In genomic region chr8:105484030-105484368, GRCm38 (mm10) we compare ENCODE assay signal across 11 mouse cellular contexts. TPM values are rescaled to one million over a fixed set of nuclear protein-coding genes. Genes with fewer than 3 reads are reported as not detected.
DNase-seq lines count a peak whose midpoint lies in the region; ATAC-seq and TF ChIP-seq lines count a peak whose summit lies in the region.
"Had no signal": no experiment of that assay in that cellular context is flagged by ENCODE, and none has a peak within 500 bp of the region (broad histone marks: within the 10 kb centered on the region; RNA-seq: fewer than 3 reads in every experiment).

No protein-coding gene starts in this region.

- TF ChIP-seq CTCF in heart, adult 2 months (IDR thresholded peaks at IDR 0.05), result no peak

- no peaks in the 10 kb centered on the region for H3K79me2 ChIP-seq in heart, adult 2 months (replicated peaks; ENCODE audit: control insufficient read depth, insufficient read depth, low read length)

- no peak overlapping the region for H3K4me2 ChIP-seq in embryonic facial prominence, embryonic 11.5 days (ENCODE audit: low read depth, low read length)
- H3K4me2 ChIP-seq in limb, embryonic 14.5 days (replicated peaks; ENCODE audit: low read depth, low read length, severe bottlenecking), result no peak overlapping the region
- H3K4me2 ChIP-seq: lung, embryonic 14.5 days had no signal

- no peak for TF ChIP-seq EP300 in heart, adult 2 months (IDR thresholded peaks at IDR 0.05; ENCODE audit: insufficient read depth, low read depth, low read length)

- ATAC-seq in embryonic facial prominence, embryonic 11.5 days (replicated peaks; ENCODE audit: insufficient number of reproducible peaks, low FRiP score, low TSS enrichment, low read depth), result no peak; the same call in 1 of the 2 replicates
- peak; percentile 49; the same call in 1 of the 2 replicates for ATAC-seq in limb, embryonic 14.5 days (ENCODE audit: low FRiP score, low read depth)

- intact Hi-C loops in heart, adult 2 months (cut with DNase I), result loop anchor here (1.0 kb wide), 1 partner anchor 70 kb away; no protein-coding TSS in a partner anchor
- intact Hi-C loops in heart, postnatal 25 days (cut with DNase I), result loop anchor here (2.0 to 5.0 kb wide), 3 partner anchors 33 to 71 kb away; partner anchors contain the start of gene Hsd11b2

- H3K27ac ChIP-seq in heart, adult 2 months, result peak overlapping the region; percentile 60
- H3K27ac ChIP-seq in embryonic facial prominence, embryonic 11.5 days (replicated peaks; ENCODE audit: low read depth, low read length), result 0 out of 2 replicates have a peak overlapping the region, but pooled peaks have one; percentile 44
- peak overlapping the region; percentile 58; the same call in 1 of the 2 replicates for H3K27ac ChIP-seq in limb, embryonic 14.5 days (replicated peaks; ENCODE audit: low read depth, low read length)
- H3K27ac ChIP-seq: left cerebral cortex, adult 2 months had no signal

- H3K27me3 ChIP-seq in heart, adult 2 months (ENCODE audit: control insufficient read depth, insufficient read depth, low read length), result no peaks in the 10 kb centered on the region
- H3K27me3 ChIP-seq in embryonic facial prominence, embryonic 11.5 days (ENCODE audit: control insufficient read depth, insufficient read depth, low read length), result no peaks in the 10 kb centered on the region
- H3K27me3 ChIP-seq in limb, embryonic 14.5 days (ENCODE audit: control insufficient read depth, insufficient read depth, low read length), result no peaks in the 10 kb centered on the region

- DNase-seq in heart, adult 2 months, result no peak
- DNase-seq in heart, postnatal 25 days (ENCODE audit: low spot score), result no peak
- peak; percentile 92 for DNase-seq in 3T3-L1 (ENCODE audit: low read depth, low spot score)
- DNase-seq in embryonic facial prominence, embryonic 11.5 days (ENCODE audit: low spot score), result peak; percentile 57
- peak; percentile 63 for DNase-seq in limb, embryonic 14.5 days (ENCODE audit: low spot score)
- no peak for DNase-seq in adrenal gland, postnatal 10 days
- DNase-seq in cerebellum, postnatal 10 days, result no peak
- no peak for DNase-seq in adrenal gland, adult 8-10 months

- no peak for TF ChIP-seq POLR2A in heart, adult 2 months (IDR thresholded peaks at IDR 0.05; ENCODE audit: insufficient read depth, low read depth, low read length)
- TF ChIP-seq POLR2A in limb, embryonic 14.5 days (IDR thresholded peaks at IDR 0.05; ENCODE audit: borderline replicate concordance, extremely low read depth, insufficient read depth, insufficient read length), result no peak

- H3K4me1 ChIP-seq in heart, adult 2 months (ENCODE audit: control insufficient read depth, insufficient read depth, low read length), result no peaks in the 10 kb centered on the region; the same call in 1 of the 2 replicates
- H3K4me1 ChIP-seq in embryonic facial prominence, embryonic 11.5 days (ENCODE audit: control insufficient read depth, insufficient read depth, low read length), result no peaks in the 10 kb centered on the region; the same call in 1 of the 2 replicates
- H3K4me1 ChIP-seq in limb, embryonic 14.5 days (ENCODE audit: control insufficient read depth, insufficient read depth, low read length), result peaks cover 18% of the 10 kb centered on the region

- no peaks in the 10 kb centered on the region for H3K9me3 ChIP-seq in embryonic facial prominence, embryonic 11.5 days (replicated peaks; ENCODE audit: control insufficient read depth, low read length)
- no peaks in the 10 kb centered on the region for H3K9me3 ChIP-seq in limb, embryonic 14.5 days (ENCODE audit: control insufficient read depth, low read length)

- no peak overlapping the region for H3K4me3 ChIP-seq in heart, adult 2 months
- no peak overlapping the region for H3K4me3 ChIP-seq in embryonic facial prominence, embryonic 11.5 days (ENCODE audit: low read depth, low read length)
- no peak overlapping the region for H3K4me3 ChIP-seq in limb, embryonic 14.5 days (replicated peaks; ENCODE audit: low read length)
- H3K4me3 ChIP-seq: left cerebral cortex, adult 2 months had no signal

- H3K9ac ChIP-seq in heart, adult 2 months (ENCODE audit: low read depth, low read length), result no peak overlapping the region
- H3K9ac ChIP-seq in embryonic facial prominence, embryonic 11.5 days (replicated peaks; ENCODE audit: low read length), result no peak overlapping the region
- H3K9ac ChIP-seq in limb, embryonic 14.5 days (ENCODE audit: low read depth, low read length, severe bottlenecking), result no peak overlapping the region

- H3K36me3 ChIP-seq in heart, adult 2 months (ENCODE audit: control insufficient read depth, insufficient read depth, low read length), result peaks cover 2% of the 10 kb centered on the region; the same call in 1 of the 2 replicates
- H3K36me3 ChIP-seq in embryonic facial prominence, embryonic 11.5 days (replicated peaks; ENCODE audit: control insufficient read depth, insufficient read depth, low read depth, low read length), result no peaks in the 10 kb centered on the region
- H3K36me3 ChIP-seq in limb, embryonic 14.5 days (ENCODE audit: control insufficient read depth, insufficient read depth, low read length), result peaks cover 27% of the 10 kb centered on the region

- 59% methylated on average over 3 of the region's 3 CpGs for WGBS in heart, adult 2 months
- WGBS in embryonic facial prominence, embryonic 11.5 days, result 14% methylated on average over 3 of the region's 3 CpGs
- 26% methylated on average over 3 of the region's 3 CpGs for WGBS in limb, embryonic 14.5 days

RNA-seq across cellular contexts. Expression of gene Tppp3, which starts 12.7 kb away (rescaled TPM):
- total RNA-seq in heart, adult 2 months (2021), result 10 to 100 TPM; 35.0 to 48.8 TPM
- 73.7 and 89.2 TPM in 2 replicates for polyA plus RNA-seq in heart, adult 2 months (2012; rRNA removed)
- 10 to 100 TPM; 51.4 TPM for total RNA-seq in heart, postnatal 25 days (2021)
- 49.5 and 59.1 TPM in 2 replicates for polyA plus RNA-seq in embryonic facial prominence, embryonic 11.5 days (2014; fragmentation: Nextera tagmentation; extraction: Ambion mirVana)
- polyA plus RNA-seq in limb, embryonic 14.5 days (2012; rRNA removed), result 107 and 130 TPM in 2 replicates
- 123 and 164 TPM in 2 replicates for polyA plus RNA-seq in limb, embryonic 14.5 days (2014; fragmentation: Nextera tagmentation; extraction: Ambion mirVana)
- total RNA-seq in adrenal gland, postnatal 10 days (2021), result 100 to 1,000 TPM in 1 of 2 experiments, 10 to 100 TPM in 1; 67.9 to 106 TPM
- 10 to 100 TPM; 28.3 to 40.2 (median 33.0) TPM for total RNA-seq in adrenal gland, adult 8-10 months (2022)
- total RNA-seq: granulocyte monocyte progenitor cell, adult 5-6 weeks had no signal

RNA-seq across cellular contexts. Expression of gene Zdhhc1, which starts 12.7 kb away (rescaled TPM):
- 10 to 100 TPM; 13.0 to 13.3 TPM for total RNA-seq in heart, adult 2 months (2021)
- 37.5 and 40.5 TPM in 2 replicates for polyA plus RNA-seq in heart, adult 2 months (2012; rRNA removed)
- total RNA-seq in heart, postnatal 25 days (2021), result 10 to 100 TPM; 12.8 to 13.6 TPM
- 15.0 and 17.9 TPM in 2 replicates for polyA plus RNA-seq in embryonic facial prominence, embryonic 11.5 days (2014; fragmentation: Nextera tagmentation; extraction: Ambion mirVana)
- 72.3 and 90.2 TPM in 2 replicates for polyA plus RNA-seq in limb, embryonic 14.5 days (2012; rRNA removed)
- 36.8 and 42.9 TPM in 2 replicates for polyA plus RNA-seq in limb, embryonic 14.5 days (2014; fragmentation: Nextera tagmentation; extraction: Ambion mirVana)
- total RNA-seq in adrenal gland, postnatal 10 days (2021), result 10 to 100 TPM; 15.1 to 18.4 TPM
- total RNA-seq in adrenal gland, adult 8-10 months (2022), result 10 to 100 TPM; 20.6 to 40.1 (median 31.3) TPM

RNA-seq across cellular contexts. Expression of gene Hsd11b2, which starts 34.6 kb away (rescaled TPM):
- total RNA-seq in heart, adult 2 months (2021), result under 1 TPM in 1 of 2 experiments, not detected in 1; 0.23 TPM
- polyA plus RNA-seq in heart, adult 2 months (2012; rRNA removed), result 0.08 and 0.32 TPM in 2 replicates
- total RNA-seq in heart, postnatal 25 days (2021), result under 1 TPM; 0.13 to 0.36 TPM
- 11.9 and 12.6 TPM in 2 replicates for polyA plus RNA-seq in embryonic facial prominence, embryonic 11.5 days (2014; fragmentation: Nextera tagmentation; extraction: Ambion mirVana)
- polyA plus RNA-seq in limb, embryonic 14.5 days (2012; rRNA removed), result 3.3 and 6.4 TPM in 2 replicates
- 1.7 and 2.2 TPM in 2 replicates for polyA plus RNA-seq in limb, embryonic 14.5 days (2014; fragmentation: Nextera tagmentation; extraction: Ambion mirVana)
- 1 to 10 TPM; 1.9 to 2.5 TPM for total RNA-seq in adrenal gland, postnatal 10 days (2021)
- total RNA-seq in adrenal gland, adult 8-10 months (2022), result under 1 TPM; 0.56 to 0.98 (median 0.82) TPM
- total RNA-seq: granulocyte monocyte progenitor cell, adult 5-6 weeks; left cerebral cortex, adult 2 months had no signal

Comparison
In these comparisons a context has a peak if more than half of its experiments do, and no peak if none do; other contexts are left out.
1. DNase-seq: peak in 3T3-L1 (single experiment), embryonic facial prominence, embryonic 11.5 days (single experiment) and limb, embryonic 14.5 days (single experiment); none in heart, adult 2 months (0 of 2), heart, postnatal 25 days (single experiment), adrenal gland, postnatal 10 days (single experiment), cerebellum, postnatal 10 days (0 of 2) and adrenal gland, adult 8-10 months (single experiment).
2. Peak in every context shown above with its lines, with median percentiles within 50 percentile points of each other: H3K27ac ChIP-seq.